Mouse (Mus musculus) kidney, adult 11 months (tissue): ENCODE measurements around the gene Dppa3.
"Not testable (repeated sequence)": the region's sequence is repeated elsewhere in the genome, so short reads cannot be mapped to it uniquely, and the experiment has no call there.

Experiments used
- DNase-seq: peaks from one replicate; pipeline ENCODE4 v3.0.0; 2022

Dppa3 gene

DNA sequence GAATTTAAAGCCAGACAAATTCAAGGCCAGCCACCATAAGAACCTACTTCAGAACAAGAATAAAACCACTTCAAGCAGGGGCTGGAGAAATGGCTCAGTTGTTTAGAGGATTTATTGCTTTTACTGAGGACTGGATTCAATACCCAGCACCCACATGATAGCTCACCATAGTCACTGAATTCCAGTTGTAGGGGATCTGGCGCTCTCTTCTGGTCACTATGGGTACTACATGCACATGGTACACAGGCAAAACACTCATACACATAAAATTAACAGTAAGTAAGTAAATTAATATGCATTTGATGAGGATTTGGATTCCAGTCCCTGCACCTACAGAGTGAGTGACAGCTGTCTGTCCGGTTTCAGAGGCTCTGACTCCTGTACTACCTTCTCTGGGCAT lies 12.2 kb upstream of the Dppa3 start:
- no peak for DNase-seq

DNA sequence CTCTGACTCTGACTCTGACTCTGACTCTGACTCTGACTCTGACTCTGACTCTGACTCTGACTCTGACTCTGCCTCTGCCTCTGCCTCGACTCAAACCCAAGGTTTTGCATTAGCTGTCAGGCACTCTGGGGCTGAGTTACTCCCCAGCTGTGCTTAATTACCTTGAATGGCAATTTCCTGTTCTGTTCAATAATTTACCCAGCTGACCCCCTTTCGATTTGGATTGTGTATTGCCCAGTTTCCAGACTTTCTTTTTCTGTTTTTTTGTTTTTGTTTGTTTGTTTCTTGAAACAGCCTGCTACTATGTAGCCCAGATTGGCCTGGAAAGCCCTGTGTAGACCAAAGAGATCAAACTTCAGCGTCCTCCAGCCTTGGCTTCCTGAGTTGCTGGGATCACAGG lies 10.2 kb upstream of the Dppa3 start:
- no peak for DNase-seq

DNA sequence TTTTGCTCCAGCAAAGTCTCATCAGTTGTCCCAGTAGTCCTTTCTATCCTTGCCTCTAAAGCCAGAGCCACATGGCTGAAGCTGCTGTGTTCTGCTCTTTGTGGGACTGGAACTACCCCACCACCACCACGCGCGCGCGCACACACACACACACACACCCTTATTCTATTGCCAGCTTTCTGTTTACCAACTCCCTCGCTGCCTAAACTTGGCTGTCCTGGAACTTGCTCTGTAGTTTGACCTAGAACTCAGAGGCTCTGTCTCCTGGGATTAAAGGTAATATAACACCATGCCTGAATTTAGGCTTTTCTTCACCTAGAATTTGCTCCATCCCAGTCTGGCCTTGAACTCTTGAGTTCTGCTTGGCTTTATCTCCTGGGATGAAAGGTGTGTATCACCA lies 5.1 kb upstream of the Dppa3 start:
- no peak for DNase-seq

DNA sequence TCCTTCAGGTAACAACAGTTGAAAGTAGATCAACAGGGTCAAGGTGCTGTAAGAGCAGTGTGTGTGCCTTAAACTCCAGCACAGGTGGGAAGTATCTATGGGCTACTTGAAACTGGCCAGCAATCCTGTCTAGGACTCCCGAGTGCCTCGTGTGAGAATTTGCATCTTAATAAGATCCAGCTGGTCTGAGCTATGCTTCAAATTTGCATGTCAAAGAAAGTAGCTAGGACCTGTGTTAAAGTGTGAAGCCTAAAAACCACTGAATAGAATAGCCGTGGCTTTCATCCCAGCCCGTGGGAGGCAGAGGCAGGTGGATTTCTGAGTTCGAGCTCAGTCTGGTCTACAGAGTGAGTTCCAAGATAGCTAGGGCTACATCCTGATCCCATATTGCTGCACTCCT lies 1.7 kb upstream of the Dppa3 start:
- no peak for DNase-seq

DNA sequence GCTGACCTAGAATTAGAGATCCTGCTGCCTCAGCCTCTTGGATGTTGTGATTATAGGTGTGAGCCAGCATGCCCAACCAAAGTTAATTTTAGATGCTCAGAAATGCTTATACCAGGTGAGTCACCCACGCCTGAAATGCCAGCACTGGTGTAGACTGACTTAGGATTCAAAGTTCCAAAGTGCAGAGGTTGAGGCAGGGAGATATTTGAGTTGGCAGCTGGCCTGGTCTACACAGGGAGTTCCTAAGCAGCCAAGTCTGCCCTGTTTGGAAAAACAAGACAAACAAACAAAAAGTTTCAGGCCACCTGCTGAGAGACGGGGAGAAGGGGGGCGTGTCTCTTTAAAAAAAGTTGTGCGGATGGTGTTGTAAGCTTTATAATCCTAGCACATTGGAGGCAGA lies 1.1 kb upstream of the Dppa3 start:
- DNase-seq = peak; percentile 89

DNA sequence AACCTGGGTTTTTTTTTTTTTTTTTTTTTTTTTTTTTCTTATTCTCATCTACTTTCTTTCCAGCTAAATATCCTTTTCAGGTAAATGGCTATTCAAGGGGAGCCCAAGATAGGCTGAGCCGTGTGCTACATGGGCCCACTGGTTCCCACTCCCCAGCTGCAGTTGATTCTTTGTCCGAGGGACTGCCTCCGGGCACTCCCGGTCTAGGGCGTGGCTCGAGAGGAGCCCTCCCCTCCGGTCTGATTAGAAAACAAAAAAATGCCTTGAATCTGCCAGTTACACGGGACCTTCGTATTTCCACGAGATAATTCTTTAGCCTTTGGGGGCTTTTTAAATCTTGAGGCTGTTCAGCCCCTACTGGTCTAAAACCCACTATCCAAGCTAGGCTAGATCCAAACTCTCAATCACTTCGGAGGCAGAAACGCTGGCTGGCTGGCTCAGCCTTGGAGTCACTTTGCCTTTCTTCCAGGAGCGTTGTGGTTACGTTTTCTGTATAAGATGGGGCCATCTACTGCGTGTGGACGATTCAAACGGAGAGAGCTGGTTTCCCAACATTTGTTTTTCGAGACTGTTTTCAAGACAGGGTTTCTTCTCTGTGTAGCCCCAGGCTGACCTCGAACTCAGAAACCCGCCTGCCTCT lies 1.4 kb downstream of the Dppa3 start:
- DNase-seq = no peak

DNA sequence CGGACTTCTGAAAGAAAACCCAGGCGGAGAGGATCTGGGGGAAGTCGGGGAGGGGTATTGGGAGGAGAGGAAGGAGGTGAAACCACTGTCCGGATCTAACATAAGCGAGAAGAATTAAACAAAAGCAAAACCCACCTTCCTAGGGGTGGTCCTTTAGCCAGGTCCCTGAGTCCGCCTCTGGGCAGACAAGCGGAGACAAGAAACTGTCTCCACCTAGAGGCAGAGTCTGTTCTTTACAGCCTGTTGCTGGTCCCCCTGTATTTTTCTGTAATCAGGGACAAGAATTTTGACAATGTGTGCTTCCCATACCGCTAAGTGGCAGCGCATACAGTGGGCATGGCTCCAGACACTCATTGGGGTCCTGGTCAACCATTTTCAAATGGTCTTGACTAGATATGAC lies 7.2 kb downstream of the Dppa3 start:
- DNase-seq = peak; percentile 20

DNA sequence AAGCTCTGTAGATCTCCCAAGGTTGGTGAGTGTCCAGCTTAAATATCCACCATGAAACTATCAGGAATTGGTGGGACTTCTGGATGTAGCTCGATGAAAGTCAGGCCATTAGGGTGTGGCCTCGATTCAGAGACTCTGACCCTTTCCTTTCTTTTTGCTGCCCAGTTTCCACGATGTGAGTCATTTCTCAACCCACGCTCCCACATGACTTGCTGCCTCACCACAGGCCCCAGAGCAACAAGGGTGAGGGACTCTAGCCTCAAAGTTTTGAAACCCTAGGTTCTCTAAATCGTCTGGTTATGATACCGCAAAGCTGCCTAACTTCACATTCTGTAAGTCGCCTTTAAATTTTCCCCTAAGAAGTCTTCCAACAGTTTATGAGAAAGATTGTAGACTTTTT lies 9.1 kb downstream of the Dppa3 start:
- DNase-seq = no peak

DNA sequence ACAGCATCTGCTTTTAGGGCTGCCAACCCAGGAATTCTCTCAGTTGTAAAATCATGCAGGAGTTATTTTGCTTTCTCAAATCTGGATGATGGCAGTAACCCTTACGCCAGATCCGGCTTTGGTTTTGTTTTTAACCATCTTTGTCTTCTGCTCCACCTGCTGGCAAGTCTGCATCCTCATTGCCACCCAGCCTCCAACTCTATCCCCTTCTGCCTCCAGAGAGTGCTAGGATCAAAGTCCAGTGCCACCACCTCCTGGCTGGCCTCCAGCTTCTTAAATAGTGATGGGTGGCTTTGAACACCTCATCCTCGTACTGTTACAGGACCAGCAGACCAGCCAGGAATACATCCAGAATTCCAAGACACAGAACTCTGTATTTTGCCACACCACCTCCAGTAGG lies 10.5 kb downstream of the Dppa3 start:
- peak; percentile 44 for DNase-seq

DNA sequence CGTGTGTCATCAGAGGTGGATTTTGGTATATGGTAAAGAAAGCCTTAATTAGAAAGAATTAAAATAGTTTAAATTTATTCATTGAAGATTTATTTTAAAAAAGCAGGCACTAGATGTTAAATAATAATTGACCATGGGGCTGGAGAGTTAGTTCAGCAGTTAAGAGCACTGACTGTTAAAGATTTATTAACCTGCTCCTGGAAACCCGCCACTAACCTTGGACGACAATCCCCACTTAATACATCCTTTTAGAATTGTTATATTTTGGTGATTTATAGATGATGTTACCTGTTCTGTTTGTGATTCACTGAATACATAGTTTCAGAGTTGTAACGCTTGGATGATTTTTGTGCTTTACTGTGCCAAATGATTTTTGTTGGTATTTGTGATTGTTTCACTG lies 11.4 kb downstream of the Dppa3 start:
- not testable (repeated sequence) for DNase-seq

DNA sequence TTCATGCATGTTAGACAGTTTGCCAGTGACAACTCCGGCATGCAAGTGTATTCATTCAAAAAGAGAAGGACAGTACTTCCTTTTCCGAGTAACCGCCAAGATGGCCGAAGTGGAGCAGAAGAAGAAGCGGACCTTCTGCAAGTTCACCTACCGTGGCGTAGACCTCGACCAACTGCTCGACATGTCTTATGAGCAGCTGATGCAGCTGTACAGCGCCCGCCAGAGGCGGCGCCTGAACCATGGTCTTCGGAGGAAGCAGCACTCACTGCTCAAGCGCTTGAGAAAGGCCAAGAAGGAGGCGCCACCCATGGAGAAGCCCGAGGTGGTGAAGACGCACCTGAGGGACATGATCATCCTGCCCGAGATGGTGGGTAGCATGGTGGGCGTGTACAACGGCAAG lies 18.0 kb downstream of the Dppa3 start:
- not testable (repeated sequence) for DNase-seq

DNA sequence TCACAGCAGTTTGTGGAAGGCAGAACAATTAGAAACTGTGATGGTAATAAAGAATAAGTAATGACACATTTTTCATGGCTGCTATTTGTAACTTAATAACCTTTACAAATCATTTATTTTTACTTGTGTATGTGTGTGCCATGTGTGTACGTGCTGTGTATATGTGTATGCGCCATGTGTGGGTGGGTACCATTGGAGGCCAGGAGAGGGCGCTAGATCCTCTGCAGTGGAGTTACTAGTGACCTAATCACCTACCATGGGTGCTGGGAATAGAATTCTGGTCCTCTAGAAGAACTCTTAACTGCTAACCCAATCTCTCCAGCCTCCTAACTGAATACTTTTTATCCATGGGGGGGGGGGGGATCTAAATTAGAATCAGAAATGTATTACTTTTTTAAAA lies 23.7 kb downstream of the Dppa3 start:
- no peak for DNase-seq

DNA sequence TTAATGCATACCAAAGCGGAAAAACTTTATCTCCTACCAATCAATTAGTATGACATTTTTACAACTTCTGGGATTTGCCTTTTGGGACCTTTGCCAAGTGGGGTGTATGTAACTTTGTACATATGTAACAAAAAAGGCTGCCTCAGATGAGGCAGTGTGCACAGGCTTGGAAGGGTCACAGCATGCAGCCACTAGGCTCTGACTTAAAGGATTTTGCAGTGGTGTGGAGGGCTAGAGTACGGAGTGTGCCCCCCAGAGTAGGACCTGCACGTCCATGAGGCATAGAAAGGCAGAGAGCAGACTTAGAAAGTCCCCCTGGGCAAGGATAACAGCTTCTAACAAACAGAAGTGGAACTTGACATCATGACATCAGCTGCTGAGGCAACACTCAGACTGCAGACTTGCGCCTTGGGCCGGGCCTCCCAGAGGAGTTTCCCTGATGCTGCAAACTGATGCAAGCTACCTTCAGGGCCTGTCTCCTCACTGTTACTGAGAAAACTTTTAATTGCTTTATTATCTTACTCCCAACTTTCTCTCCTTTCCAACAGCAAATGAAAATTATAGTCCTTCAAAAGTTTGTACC lies 24.3 kb downstream of the Dppa3 start:
- no peak for DNase-seq

DNA sequence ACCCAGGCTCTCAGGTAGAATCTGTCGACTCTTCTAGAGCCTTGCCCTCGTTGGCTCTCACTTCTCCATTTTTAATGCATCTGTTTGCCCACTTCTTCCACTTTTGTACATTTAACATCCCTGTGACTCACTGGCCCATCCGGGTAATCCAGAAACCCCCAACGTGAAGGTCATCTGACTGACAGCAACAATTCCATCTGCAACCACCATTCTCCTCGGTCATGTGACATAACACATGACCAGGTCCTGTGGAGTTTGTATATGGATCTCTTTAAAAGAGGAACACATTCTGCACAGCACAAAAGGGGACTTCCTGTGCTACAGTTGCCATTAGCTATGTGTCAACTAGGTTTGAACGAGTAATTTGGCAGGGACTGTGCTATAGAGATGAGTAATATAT lies 28.1 kb downstream of the Dppa3 start:
- no peak for DNase-seq

DNA sequence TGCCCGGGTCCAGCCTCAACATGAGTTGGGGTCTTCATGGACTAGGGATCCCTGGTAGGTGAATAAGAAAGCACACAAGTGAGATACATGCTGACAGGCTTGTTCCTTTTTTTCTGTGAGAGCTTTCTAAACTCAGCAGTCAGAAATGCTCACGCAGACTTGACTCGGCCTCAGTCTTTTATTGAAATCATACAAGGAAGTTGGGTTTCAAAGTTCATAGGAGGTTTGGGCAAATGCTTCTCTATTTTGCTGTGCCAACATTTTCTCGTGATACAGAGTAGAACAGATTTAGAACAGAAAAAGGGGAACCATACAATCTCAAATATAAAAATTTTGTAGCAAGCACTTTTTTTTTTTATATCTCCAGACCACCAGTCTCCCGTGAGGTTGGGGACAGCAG lies 31.4 kb downstream of the Dppa3 start:
- no peak for DNase-seq

DNA sequence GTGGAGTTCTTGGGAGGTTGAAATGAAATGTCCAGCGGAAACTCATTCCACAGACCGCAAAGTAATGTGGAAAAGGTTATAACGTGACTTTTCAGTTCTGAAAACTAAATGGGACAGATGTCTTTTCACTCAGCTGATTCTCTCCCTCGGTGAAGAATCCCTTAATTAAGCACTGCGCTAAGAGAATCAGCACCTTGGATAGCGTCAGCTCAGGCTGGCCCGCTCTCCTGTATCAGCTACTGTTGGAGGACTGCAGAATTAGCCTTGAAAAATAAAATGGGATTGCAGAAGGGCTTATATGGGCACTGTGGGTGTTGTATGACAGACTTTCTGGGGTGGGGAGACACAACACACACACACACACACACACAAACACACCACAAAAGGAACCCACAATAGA lies 33.4 kb downstream of the Dppa3 start:
- no peak for DNase-seq

DNA sequence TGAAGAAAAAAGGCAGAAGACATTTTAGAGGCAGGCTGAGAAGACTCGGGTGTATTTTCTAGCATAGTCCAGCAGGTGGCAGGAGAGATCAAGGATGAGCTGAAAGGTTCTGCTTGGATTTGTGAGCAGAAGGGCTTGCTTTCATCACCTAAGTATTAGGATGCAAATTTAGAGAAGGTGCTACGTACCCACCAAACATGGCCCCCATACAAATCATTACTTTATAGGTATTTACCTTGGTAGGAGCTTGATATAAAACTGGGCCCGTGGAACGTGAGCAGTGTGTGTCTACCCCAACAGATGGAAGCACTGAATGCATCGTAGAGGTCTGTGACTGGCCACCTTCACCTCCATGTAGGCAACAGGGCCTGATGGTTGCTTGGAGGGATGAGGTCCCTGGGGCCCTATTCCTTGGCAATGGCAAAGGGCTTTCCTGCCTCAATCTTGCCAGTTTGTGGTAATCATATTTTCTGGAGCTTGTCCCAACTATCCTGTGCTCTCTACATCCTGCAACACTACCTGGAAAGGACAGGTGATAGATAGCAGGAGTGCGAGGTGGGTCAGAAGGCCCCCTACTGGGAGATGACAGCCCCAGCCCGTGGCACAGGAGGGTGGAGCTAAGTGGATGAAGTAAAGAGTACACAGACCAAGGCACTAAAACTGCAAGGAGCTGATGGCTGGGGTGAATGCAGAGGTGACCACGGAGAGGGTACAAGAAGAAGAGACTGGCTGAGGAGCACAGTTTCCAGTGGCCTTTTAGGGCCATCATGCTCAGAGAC lies 34.6 kb downstream of the Dppa3 start:
- DNase-seq = no peak

DNA sequence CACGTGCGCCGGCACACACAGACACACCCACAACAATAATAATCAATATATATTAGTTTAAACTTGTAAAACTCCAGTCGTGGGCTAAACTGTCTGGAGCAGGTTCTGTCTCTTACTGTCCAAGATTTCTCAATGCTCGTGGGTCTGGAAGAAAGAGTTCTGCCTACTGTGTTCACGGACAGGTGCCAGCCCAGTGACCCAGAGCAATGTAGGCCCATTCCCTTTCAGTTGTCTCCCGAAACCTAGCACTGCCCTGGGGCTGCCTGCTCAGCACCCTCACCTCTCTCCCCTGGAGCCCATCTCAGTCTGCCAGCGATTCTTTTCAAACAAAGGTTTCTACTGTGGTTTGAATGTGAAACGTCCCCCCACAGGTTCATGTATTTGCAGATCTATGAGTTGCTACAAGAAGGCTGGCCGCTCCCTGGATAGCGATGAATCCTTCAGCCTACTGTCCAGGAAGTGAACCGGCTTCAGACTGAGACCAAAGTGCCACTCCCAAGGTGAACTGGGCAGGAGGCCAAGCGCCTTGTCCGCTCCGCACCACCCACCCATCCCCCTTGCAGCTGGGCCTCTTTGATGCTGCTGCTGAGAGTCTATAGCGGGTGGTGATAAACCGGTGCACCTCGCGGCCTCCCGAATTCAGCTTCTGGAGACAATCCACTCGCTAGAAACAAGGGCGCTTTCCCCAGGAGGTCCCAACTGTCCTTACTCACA lies 36.5 kb downstream of the Dppa3 start:
- peak; percentile 68 for DNase-seq

DNA sequence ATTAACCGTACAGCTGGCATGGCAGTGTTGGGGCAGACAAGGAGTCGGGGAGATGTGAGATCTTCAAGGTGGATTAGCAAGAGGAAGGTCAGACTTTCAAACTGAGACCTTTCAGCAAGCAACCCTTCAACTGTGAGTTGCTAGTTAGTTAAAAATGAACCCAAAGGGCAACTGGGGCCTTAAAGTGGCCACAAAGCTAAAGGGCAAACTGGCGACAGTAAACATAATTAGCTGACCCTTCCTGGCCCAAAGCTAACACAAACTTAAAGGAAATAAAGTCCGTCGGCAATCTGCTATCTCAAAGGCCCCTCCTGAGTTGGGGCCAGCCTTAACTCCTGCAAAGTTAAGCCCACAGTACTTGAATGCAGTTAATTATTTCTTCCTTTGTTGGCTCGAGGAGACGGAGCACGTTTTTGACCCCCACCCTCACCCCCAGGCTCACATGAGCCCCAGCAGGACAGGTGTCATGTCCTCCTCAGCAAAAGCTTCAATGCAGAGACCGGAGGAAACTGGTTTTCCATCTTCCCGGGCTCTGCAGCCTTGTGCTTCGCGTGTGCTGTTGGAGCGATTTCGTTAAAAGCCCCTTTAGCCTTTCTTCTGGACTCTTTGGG lies 37.5 kb downstream of the Dppa3 start:
- peak; percentile 49 for DNase-seq

DNA sequence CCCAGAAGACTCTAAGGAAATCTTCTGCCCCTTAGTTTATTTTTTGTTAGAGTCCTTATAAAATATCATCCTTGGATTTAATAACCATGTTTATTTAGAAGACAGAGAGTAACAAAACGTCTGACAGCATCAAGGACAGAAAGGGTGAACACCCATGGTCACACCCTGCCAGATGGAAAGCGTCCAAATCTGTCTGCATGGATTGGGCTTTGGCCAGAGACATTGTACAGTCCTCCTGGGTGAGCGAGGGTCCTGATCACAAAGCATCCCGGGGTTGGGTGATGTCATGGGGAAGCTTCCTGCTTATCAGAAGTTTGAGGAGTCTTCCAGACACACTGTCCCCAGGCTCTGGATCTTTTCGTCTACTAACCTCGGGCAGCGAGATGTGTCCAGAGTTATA lies 39.7 kb downstream of the Dppa3 start:
- DNase-seq = no peak

DNA sequence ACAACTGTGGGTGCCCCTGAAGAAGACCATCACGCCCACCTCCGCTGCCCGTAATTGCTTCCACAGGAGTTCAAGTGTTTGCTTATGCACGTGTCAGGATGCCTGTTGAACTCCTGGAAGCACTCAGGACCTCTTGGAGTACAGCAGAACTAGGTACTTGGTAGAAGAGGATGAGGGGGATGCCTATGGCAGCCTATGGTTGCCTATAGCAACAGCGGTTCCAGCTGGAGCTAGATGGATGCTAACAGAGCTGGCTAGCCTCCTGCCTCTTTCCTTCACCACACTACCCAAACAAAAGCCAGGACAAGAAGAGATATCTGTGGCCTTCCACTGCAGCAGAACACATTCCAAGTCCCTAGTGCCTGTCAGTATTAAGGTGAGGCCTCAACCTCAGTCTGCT lies 41.5 kb downstream of the Dppa3 start:
- DNase-seq = no peak

DNA sequence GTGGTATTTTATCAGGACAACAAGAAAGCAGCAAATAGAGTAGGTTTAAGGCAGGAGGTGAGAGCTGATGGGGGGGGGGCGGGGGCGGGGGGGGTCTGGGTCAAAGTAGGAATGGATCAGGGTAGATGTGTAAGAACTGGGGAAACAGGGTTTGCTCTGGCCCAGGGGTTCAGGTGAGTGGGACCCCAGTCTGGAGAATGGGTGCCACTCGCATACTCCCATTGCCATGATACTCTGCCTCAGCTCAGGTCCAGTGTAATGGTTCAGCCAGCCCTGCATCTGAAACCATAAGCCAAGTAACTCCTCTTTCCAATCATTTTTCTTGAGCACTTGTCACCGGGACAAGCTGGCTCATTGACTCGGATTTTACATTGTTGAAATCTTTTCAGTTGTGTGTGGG lies 42.6 kb downstream of the Dppa3 start:
- no peak for DNase-seq

DNA sequence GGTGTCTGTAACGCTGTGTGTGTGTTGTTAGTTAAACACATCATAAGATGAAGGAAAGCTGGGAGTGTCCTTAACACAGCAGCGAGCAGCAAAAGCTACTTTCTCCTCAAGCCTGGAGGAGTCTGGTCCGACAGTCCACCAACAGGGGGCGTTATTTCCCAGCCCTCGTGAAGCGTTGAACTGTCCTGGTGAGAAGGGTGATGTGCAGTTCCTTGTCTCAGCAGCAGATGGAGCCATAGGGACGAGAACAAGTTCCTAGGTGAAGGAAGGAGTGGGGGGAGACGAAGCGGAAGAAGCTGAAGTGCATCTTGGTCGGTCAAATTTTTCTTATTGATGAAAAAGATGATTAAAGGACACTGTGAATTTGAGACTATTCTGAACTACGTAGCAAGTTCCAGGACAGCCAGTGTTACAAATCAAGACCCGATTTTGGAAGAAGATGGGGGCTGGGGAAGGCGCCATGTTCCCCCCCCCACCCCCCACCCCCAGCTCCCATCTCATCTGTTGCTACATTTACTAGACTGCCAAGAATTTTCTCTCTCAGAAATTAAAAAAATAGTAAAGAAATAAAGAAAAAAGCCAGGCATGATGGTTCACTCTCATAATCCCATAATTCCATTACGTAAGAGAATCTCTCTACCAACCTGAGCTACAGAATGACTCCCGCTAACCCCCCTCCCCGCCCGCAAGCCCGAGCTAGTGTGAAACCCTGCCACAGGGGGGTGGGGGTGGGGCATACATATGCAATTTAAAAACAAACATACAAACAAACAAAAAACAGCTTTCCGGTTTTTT lies 43.4 kb downstream of the Dppa3 start:
- DNase-seq = peak; percentile 88
